9 mouse cellular contexts compared by ENCODE assay signal in the genomic region with DNA sequence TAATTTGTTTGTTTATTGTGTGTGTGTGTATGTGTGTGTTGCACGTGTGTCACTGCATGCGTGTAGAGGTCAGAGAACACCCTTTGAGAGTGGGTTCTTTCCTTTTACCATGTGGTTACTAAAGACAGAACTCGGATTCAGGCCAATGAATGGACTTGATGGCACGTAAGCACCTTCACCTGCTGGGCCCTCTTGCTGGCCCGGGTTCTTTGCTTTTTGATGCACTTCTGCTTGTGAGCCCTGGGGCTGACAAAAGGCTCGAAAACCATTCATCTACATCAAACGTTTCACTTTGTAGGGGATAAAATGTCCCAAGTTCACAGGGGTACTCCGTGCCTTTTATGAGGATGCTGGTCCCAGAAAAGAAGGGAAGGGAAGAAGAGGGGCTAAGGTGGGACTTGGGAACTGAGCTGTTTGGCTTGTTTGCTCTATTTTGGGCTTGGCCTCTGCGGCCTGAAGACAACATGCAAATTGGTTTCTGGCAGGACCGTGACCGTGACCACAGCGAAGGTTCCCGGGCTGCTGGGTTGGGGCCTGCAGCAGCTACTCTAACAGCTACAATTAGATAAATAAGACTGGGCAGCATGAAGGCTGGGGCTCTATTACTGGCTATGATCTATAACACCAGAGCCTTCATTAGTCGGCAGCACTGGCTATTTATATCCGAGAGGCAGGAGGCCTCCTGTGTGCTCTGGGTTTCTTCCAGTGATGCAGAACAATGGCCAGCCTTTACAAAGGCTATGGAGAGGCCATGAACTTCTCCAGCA. TPM values are rescaled to one million over a fixed set of nuclear protein-coding genes. Genes with fewer than 3 reads are reported as not detected.
A peak's percentile ranks its signal among the peaks of the same experiment; 100 is the strongest.
DNase-seq lines count a peak whose midpoint lies in the region; ATAC-seq and TF ChIP-seq lines count a peak whose summit lies in the region.
"Had no signal": no experiment of that assay in that cellular context is flagged by ENCODE, and none has a peak within 500 bp of the region (broad histone marks: within the 10 kb centered on the region; RNA-seq: fewer than 3 reads in every experiment).

No protein-coding gene starts in this region.

- 46% methylated on average over 15 of the region's 15 CpGs for WGBS in kidney, embryonic 16.5 days
- WGBS in embryonic facial prominence, embryonic 10.5 days = 59% methylated on average over 15 of the region's 15 CpGs
- WGBS in heart, embryonic 13.5 days = 56% methylated on average over 15 of the region's 15 CpGs
- 40% methylated on average over 15 of the region's 15 CpGs for WGBS in midbrain, embryonic 16.5 days
- WGBS in liver, embryonic 12.5 days (ENCODE audit: insufficient replicate concordance) = 64% methylated on average over 15 of the region's 15 CpGs

- TF ChIP-seq CTCF in layer of hippocampus, adult 2 months (conservative IDR thresholded peaks at IDR 0.05) = no peak

- H3K9me3 ChIP-seq in kidney, embryonic 16.5 days (ENCODE audit: low read length) = no peaks in the 10 kb centered on the region
- H3K9me3 ChIP-seq in embryonic facial prominence, embryonic 10.5 days = no peaks in the 10 kb centered on the region
- H3K9me3 ChIP-seq in heart, embryonic 13.5 days = no peaks in the 10 kb centered on the region
- H3K9me3 ChIP-seq in midbrain, embryonic 16.5 days (replicated peaks; ENCODE audit: control insufficient read depth, low read length, poor library complexity, severe bottlenecking) = no peaks in the 10 kb centered on the region
- no peaks in the 10 kb centered on the region for H3K9me3 ChIP-seq in liver, embryonic 12.5 days (replicated peaks)

- no peak overlapping the region for H3K4me2 ChIP-seq in kidney, embryonic 16.5 days (replicated peaks; ENCODE audit: low read depth, low read length)
- H3K4me2 ChIP-seq in heart, embryonic 13.5 days = peak overlapping the region; percentile 35
- no peak overlapping the region for H3K4me2 ChIP-seq in midbrain, embryonic 16.5 days (ENCODE audit: low read length)
- H3K4me2 ChIP-seq in liver, embryonic 12.5 days = no peak overlapping the region

- H3K36me3 ChIP-seq in kidney, embryonic 16.5 days (ENCODE audit: insufficient read depth, low read length) = peaks cover 9% of the 10 kb centered on the region
- H3K36me3 ChIP-seq in embryonic facial prominence, embryonic 10.5 days (replicated peaks) = 0 out of 2 replicates have a peak, but pooled peaks cover 2% of the 10 kb centered on the region
- H3K36me3 ChIP-seq in heart, embryonic 13.5 days = peaks cover 73% of the 10 kb centered on the region
- no peaks in the 10 kb centered on the region for H3K36me3 ChIP-seq in midbrain, embryonic 16.5 days (ENCODE audit: control insufficient read depth, insufficient read depth, low read length)
- H3K36me3 ChIP-seq in liver, embryonic 12.5 days = peaks cover 7% of the 10 kb centered on the region; the same call in 1 of the 2 replicates

- H3K4me1 ChIP-seq in kidney, embryonic 16.5 days (ENCODE audit: insufficient read depth, low read length) = peaks cover 27% of the 10 kb centered on the region
- peaks cover 25% of the 10 kb centered on the region for H3K4me1 ChIP-seq in embryonic facial prominence, embryonic 10.5 days
- peaks cover 63% of the 10 kb centered on the region for H3K4me1 ChIP-seq in heart, embryonic 13.5 days
- peaks cover 2% of the 10 kb centered on the region; the same call in 1 of the 2 replicates for H3K4me1 ChIP-seq in midbrain, embryonic 16.5 days (ENCODE audit: control insufficient read depth, insufficient read depth, low read length)
- 0 out of 2 replicates have a peak, but pooled peaks cover 5% of the 10 kb centered on the region for H3K4me1 ChIP-seq in liver, embryonic 12.5 days

- H3K9ac ChIP-seq in kidney, embryonic 16.5 days (replicated peaks; ENCODE audit: low read length) = no peak overlapping the region
- peak overlapping the region; percentile 74 for H3K9ac ChIP-seq in heart, embryonic 13.5 days
- H3K9ac ChIP-seq in midbrain, embryonic 16.5 days (ENCODE audit: low read depth, low read length) = no peak overlapping the region
- H3K9ac ChIP-seq in liver, embryonic 12.5 days = no peak overlapping the region

- no peak for DNase-seq in kidney, adult 8-10 months
- no peak for DNase-seq in embryonic facial prominence, embryonic 10.5 days (ENCODE audit: low spot score)
- DNase-seq in layer of hippocampus, adult 9-10 months (ENCODE audit: low spot score) = no peak
- no peak for DNase-seq in layer of hippocampus, adult 2 months (ENCODE audit: low spot score in 2 of 2)

- ATAC-seq in kidney, embryonic 16.5 days (ENCODE audit: low FRiP score, low TSS enrichment) = 0 out of 2 replicates have a peak, but pooled peaks have one; percentile 28
- ATAC-seq in heart, embryonic 13.5 days (ENCODE audit: extremely low read depth, insufficient number of reproducible peaks, low FRiP score, low TSS enrichment) = no peak
- no peak for ATAC-seq in midbrain, embryonic 16.5 days
- no peak for ATAC-seq in liver, embryonic 12.5 days

- peak overlapping the region; percentile 60; the same call in 1 of the 2 replicates for H3K27ac ChIP-seq in kidney, embryonic 16.5 days (ENCODE audit: low read length)
- peak overlapping the region; percentile 52 for H3K27ac ChIP-seq in embryonic facial prominence, embryonic 10.5 days (replicated peaks)
- peak overlapping the region; percentile 97 for H3K27ac ChIP-seq in heart, embryonic 13.5 days (replicated peaks)
- H3K27ac ChIP-seq in midbrain, embryonic 16.5 days (ENCODE audit: low read length) = peak overlapping the region; percentile 31
- H3K27ac ChIP-seq in liver, embryonic 12.5 days = no peak overlapping the region
- no peak overlapping the region for H3K27ac ChIP-seq in layer of hippocampus, adult 2 months
- H3K27ac ChIP-seq: macrophage had no signal

- H3K4me3 ChIP-seq in kidney, embryonic 16.5 days (ENCODE audit: low read length) = no peak overlapping the region
- no peak overlapping the region for H3K4me3 ChIP-seq in embryonic facial prominence, embryonic 10.5 days
- H3K4me3 ChIP-seq in heart, embryonic 13.5 days = no peak overlapping the region
- no peak overlapping the region for H3K4me3 ChIP-seq in midbrain, embryonic 16.5 days (ENCODE audit: low read depth, low read length)
- H3K4me3 ChIP-seq in liver, embryonic 12.5 days = no peak overlapping the region
- H3K4me3 ChIP-seq in layer of hippocampus, adult 2 months = no peak overlapping the region

- H3K27me3 ChIP-seq in kidney, embryonic 16.5 days (ENCODE audit: insufficient read depth, low read length) = no peaks in the 10 kb centered on the region
- H3K27me3 ChIP-seq in embryonic facial prominence, embryonic 10.5 days (replicated peaks; ENCODE audit: low read depth, poor library complexity, severe bottlenecking) = no peaks in the 10 kb centered on the region
- no peaks in the 10 kb centered on the region for H3K27me3 ChIP-seq in heart, embryonic 13.5 days (replicated peaks)
- H3K27me3 ChIP-seq in midbrain, embryonic 16.5 days (ENCODE audit: control insufficient read depth, insufficient read depth, low read depth, low read length) = no peaks in the 10 kb centered on the region
- H3K27me3 ChIP-seq in liver, embryonic 12.5 days (replicated peaks) = no peaks in the 10 kb centered on the region

RNA-seq across cellular contexts. Expression of a gene that starts 28.3 kb away (rescaled TPM):
- 221 and 236 TPM in 2 replicates for polyA plus RNA-seq in kidney, embryonic 16.5 days (2015; fragmentation: Nextera tagmentation; extraction: Ambion mirVana)
- 138 and 139 TPM in 2 replicates for polyA plus RNA-seq in embryonic facial prominence, embryonic 10.5 days (2016; fragmentation: Nextera tagmentation; extraction: Ambion mirVana)
- polyA plus RNA-seq in heart, embryonic 13.5 days (2015; fragmentation: Nextera tagmentation; extraction: Ambion mirVana) = 106 and 116 TPM in 2 replicates
- polyA plus RNA-seq in midbrain, embryonic 16.5 days (2015; fragmentation: Nextera tagmentation; extraction: Ambion mirVana) = 150 and 155 TPM in 2 replicates
- 49.3 and 50.3 TPM in 2 replicates for polyA plus RNA-seq in liver, embryonic 12.5 days (2016; fragmentation: Nextera tagmentation; extraction: Ambion mirVana)
- total RNA-seq in layer of hippocampus, adult 2 months (2021) = 10 to 100 TPM; 30.6 to 38.5 TPM

RNA-seq across cellular contexts. Expression of a gene that starts 46.9 kb away (rescaled TPM):
- 54.9 and 61.4 TPM in 2 replicates for polyA plus RNA-seq in kidney, embryonic 16.5 days (2015; fragmentation: Nextera tagmentation; extraction: Ambion mirVana)
- 10.3 and 10.8 TPM in 2 replicates for polyA plus RNA-seq in embryonic facial prominence, embryonic 10.5 days (2016; fragmentation: Nextera tagmentation; extraction: Ambion mirVana)
- polyA plus RNA-seq in heart, embryonic 13.5 days (2015; fragmentation: Nextera tagmentation; extraction: Ambion mirVana) = 83.9 and 95.4 TPM in 2 replicates
- polyA plus RNA-seq in midbrain, embryonic 16.5 days (2015; fragmentation: Nextera tagmentation; extraction: Ambion mirVana) = 7.8 and 7.9 TPM in 2 replicates
- 10.7 and 10.8 TPM in 2 replicates for polyA plus RNA-seq in liver, embryonic 12.5 days (2016; fragmentation: Nextera tagmentation; extraction: Ambion mirVana)
- total RNA-seq in layer of hippocampus, adult 2 months (2021) = 1 to 10 TPM; 3.7 to 4.9 TPM

Comparison
In these comparisons a context has a peak if more than half of its experiments do, and no peak if none do; other contexts are left out.
1. H3K27ac ChIP-seq: peak in kidney, embryonic 16.5 days (single experiment), embryonic facial prominence, embryonic 10.5 days (single experiment), heart, embryonic 13.5 days (single experiment) and midbrain, embryonic 16.5 days (single experiment); none in liver, embryonic 12.5 days (single experiment) and layer of hippocampus, adult 2 months (single experiment).